29 mouse cellular contexts compared by ENCODE assay signal in the genomic region with DNA sequence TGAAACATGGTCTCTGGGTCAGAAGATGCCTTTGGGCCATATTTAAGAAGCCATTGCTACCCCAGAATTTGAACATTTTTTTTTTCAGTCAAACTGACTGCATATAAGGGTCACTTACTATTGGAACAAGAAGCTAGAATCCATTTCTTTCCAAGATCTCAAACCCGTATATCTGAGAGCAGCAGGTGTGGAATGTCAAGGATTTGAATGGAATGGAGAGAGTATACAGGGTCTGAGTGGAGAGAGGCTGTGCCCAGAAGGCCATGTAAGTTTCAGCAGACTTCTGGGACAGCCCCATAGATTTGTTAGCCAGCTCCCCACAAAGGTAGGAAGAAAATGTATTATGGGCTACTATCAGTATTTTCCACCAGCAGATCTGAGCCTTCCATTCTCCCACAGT. TPM values are rescaled to one million over a fixed set of nuclear protein-coding genes. Genes with fewer than 3 reads are reported as not detected.
DNase-seq lines count a peak whose midpoint lies in the region; ATAC-seq and TF ChIP-seq lines count a peak whose summit lies in the region.
"Had no signal": no experiment of that assay in that cellular context is flagged by ENCODE, and none has a peak within 500 bp of the region (broad histone marks: within the 10 kb centered on the region; RNA-seq: fewer than 3 reads in every experiment).

No protein-coding gene starts in this region.

- intact Hi-C loops in heart, postnatal 25 days (cut with DNase I), result no loop called here

- 0 out of 2 replicates have a peak overlapping the region, but pooled peaks have one; percentile 7 for H3K27ac ChIP-seq in heart, embryonic 15.5 days
- H3K27ac ChIP-seq in limb, embryonic 12.5 days, result 0 out of 2 replicates have a peak overlapping the region, but pooled peaks have one; percentile 23
- no peak overlapping the region for H3K27ac ChIP-seq in limb, embryonic 10.5 days
- no peak overlapping the region for H3K27ac ChIP-seq in lung, postnatal 0 days (ENCODE audit: low read length)
- no peak overlapping the region for H3K27ac ChIP-seq in intestine, embryonic 16.5 days (ENCODE audit: low read length)
- H3K27ac ChIP-seq: embryonic facial prominence, embryonic 10.5 days; embryonic facial prominence, embryonic 13.5 days; forebrain, embryonic 12.5 days; forebrain, embryonic 15.5 days; heart, embryonic 10.5 days; hindbrain, embryonic 10.5 days; hindbrain, embryonic 13.5 days had no signal

- H3K4me1 ChIP-seq in heart, embryonic 15.5 days (replicated peaks), result peaks cover 26% of the 10 kb centered on the region
- 0 out of 2 replicates have a peak, but pooled peaks cover 3% of the 10 kb centered on the region for H3K4me1 ChIP-seq in limb, embryonic 12.5 days (replicated peaks)
- H3K4me1 ChIP-seq in limb, embryonic 10.5 days, result no peaks in the 10 kb centered on the region; the same call in 1 of the 2 replicates
- no peaks in the 10 kb centered on the region for H3K4me1 ChIP-seq in lung, postnatal 0 days (ENCODE audit: insufficient read depth, low read depth, low read length)
- no peaks in the 10 kb centered on the region; the same call in 1 of the 2 replicates for H3K4me1 ChIP-seq in intestine, embryonic 16.5 days (ENCODE audit: control insufficient read depth, insufficient read depth, low read length)
- H3K4me1 ChIP-seq: hindbrain, embryonic 10.5 days; hindbrain, embryonic 13.5 days had no signal

- no peak for DNase-seq in heart, postnatal 25 days (ENCODE audit: low spot score)
- DNase-seq in limb, embryonic 10.5 days (ENCODE audit: low spot score), result no peak
- peak; percentile 40 for DNase-seq in lung, postnatal 0 days (ENCODE audit: low spot score)
- no peak for DNase-seq in lung, postnatal 36 days
- DNase-seq: adrenal gland, adult 2 months; adrenal gland, postnatal 14 days; B cell, adult 2 months; cerebellum, adult 11-12 months; cerebellum, adult 8-10 months; cerebellum, postnatal 10 days; cerebellum, postnatal 36 days; embryo, embryonic 11 days; gastrocnemius, postnatal 25 days; heart, adult 18-20 months; heart, postnatal 14 days had no signal

- no peak overlapping the region for H3K9ac ChIP-seq in heart, embryonic 15.5 days
- H3K9ac ChIP-seq in limb, embryonic 12.5 days (replicated peaks), result no peak overlapping the region
- H3K9ac ChIP-seq in lung, postnatal 0 days (replicated peaks; ENCODE audit: low read depth), result no peak overlapping the region
- no peak overlapping the region for H3K9ac ChIP-seq in intestine, embryonic 16.5 days (ENCODE audit: low read depth, low read length)
- H3K9ac ChIP-seq: embryonic facial prominence, embryonic 13.5 days; forebrain, embryonic 12.5 days; forebrain, embryonic 15.5 days; hindbrain, embryonic 13.5 days had no signal

- H3K4me2 ChIP-seq in heart, embryonic 15.5 days, result no peak overlapping the region
- no peak overlapping the region for H3K4me2 ChIP-seq in limb, embryonic 12.5 days
- H3K4me2 ChIP-seq in lung, postnatal 0 days (replicated peaks; ENCODE audit: low read depth, low read length), result no peak overlapping the region
- H3K4me2 ChIP-seq in intestine, embryonic 16.5 days (ENCODE audit: low read depth, low read length), result no peak overlapping the region
- H3K4me2 ChIP-seq: embryonic facial prominence, embryonic 13.5 days; forebrain, embryonic 12.5 days; forebrain, embryonic 15.5 days; hindbrain, embryonic 13.5 days had no signal

- H3K27me3 ChIP-seq in heart, embryonic 15.5 days, result no peaks in the 10 kb centered on the region
- H3K27me3 ChIP-seq in limb, embryonic 12.5 days, result no peaks in the 10 kb centered on the region
- no peaks in the 10 kb centered on the region for H3K27me3 ChIP-seq in limb, embryonic 10.5 days (ENCODE audit: low read depth, poor library complexity, severe bottlenecking)
- no peaks in the 10 kb centered on the region for H3K27me3 ChIP-seq in lung, postnatal 0 days (replicated peaks; ENCODE audit: insufficient read depth, low read length)
- H3K27me3 ChIP-seq in intestine, embryonic 16.5 days (replicated peaks; ENCODE audit: control insufficient read depth, insufficient read depth, low read length), result no peaks in the 10 kb centered on the region
- H3K27me3 ChIP-seq: CH12.LX; embryonic facial prominence, embryonic 13.5 days; forebrain, embryonic 12.5 days; forebrain, embryonic 15.5 days; hindbrain, embryonic 13.5 days had no signal

- peaks cover 6% of the 10 kb centered on the region; the same call in 1 of the 2 replicates for H3K36me3 ChIP-seq in heart, embryonic 15.5 days
- H3K36me3 ChIP-seq in limb, embryonic 12.5 days, result no peaks in the 10 kb centered on the region
- H3K36me3 ChIP-seq in limb, embryonic 10.5 days, result no peaks in the 10 kb centered on the region
- no peaks in the 10 kb centered on the region for H3K36me3 ChIP-seq in lung, postnatal 0 days (ENCODE audit: insufficient read depth, low read length)
- H3K36me3 ChIP-seq in intestine, embryonic 16.5 days (ENCODE audit: control insufficient read depth, insufficient read depth, low read length), result no peaks in the 10 kb centered on the region
- H3K36me3 ChIP-seq: embryonic facial prominence, embryonic 10.5 days; embryonic facial prominence, embryonic 13.5 days; forebrain, embryonic 12.5 days; forebrain, embryonic 15.5 days; G1E; heart, embryonic 10.5 days; hindbrain, embryonic 10.5 days; hindbrain, embryonic 13.5 days had no signal

- no peak for ATAC-seq in heart, embryonic 15.5 days (replicated peaks; ENCODE audit: insufficient number of reproducible peaks, insufficient read depth, low FRiP score, low read depth)
- no peak for ATAC-seq in limb, embryonic 12.5 days (ENCODE audit: insufficient number of reproducible peaks, insufficient read depth, low FRiP score, low TSS enrichment, low read depth)
- no peak for ATAC-seq in lung, postnatal 0 days
- ATAC-seq in intestine, embryonic 16.5 days, result no peak
- ATAC-seq: hindbrain, embryonic 16.5 days had no signal

- peak; percentile 18; the same call in 1 of the 2 replicates for TF ChIP-seq EP300 in lung, postnatal 0 days (IDR thresholded peaks at IDR 0.05)

- H3K4me3 ChIP-seq in heart, embryonic 15.5 days, result no peak overlapping the region
- no peak overlapping the region for H3K4me3 ChIP-seq in limb, embryonic 12.5 days (replicated peaks)
- H3K4me3 ChIP-seq in limb, embryonic 10.5 days, result no peak overlapping the region
- no peak overlapping the region for H3K4me3 ChIP-seq in lung, postnatal 0 days (ENCODE audit: low read depth, low read length)
- H3K4me3 ChIP-seq in intestine, embryonic 16.5 days (ENCODE audit: low read length), result no peak overlapping the region
- H3K4me3 ChIP-seq: embryonic facial prominence, embryonic 10.5 days; embryonic facial prominence, embryonic 13.5 days; erythroblast, embryonic 14.5 days; forebrain, embryonic 12.5 days; forebrain, embryonic 15.5 days; heart, embryonic 10.5 days; hindbrain, embryonic 10.5 days; hindbrain, embryonic 13.5 days had no signal

- WGBS in heart, embryonic 15.5 days, result 35% methylated on average over 1 of the region's 1 CpGs
- WGBS in limb, embryonic 12.5 days, result 67% methylated on average over 1 of the region's 1 CpGs
- 87% methylated on average over 1 of the region's 1 CpGs for WGBS in limb, embryonic 10.5 days
- 47% methylated on average over 1 of the region's 1 CpGs for WGBS in lung, postnatal 0 days
- 46% methylated on average over 1 of the region's 1 CpGs for WGBS in intestine, embryonic 16.5 days

- no peaks in the 10 kb centered on the region for H3K9me3 ChIP-seq in heart, embryonic 15.5 days (replicated peaks)
- H3K9me3 ChIP-seq in limb, embryonic 12.5 days, result no peaks in the 10 kb centered on the region
- no peaks in the 10 kb centered on the region for H3K9me3 ChIP-seq in limb, embryonic 10.5 days (replicated peaks)
- H3K9me3 ChIP-seq in lung, postnatal 0 days (ENCODE audit: low read length), result no peaks in the 10 kb centered on the region
- no peaks in the 10 kb centered on the region for H3K9me3 ChIP-seq in intestine, embryonic 16.5 days (ENCODE audit: control insufficient read depth, low read length)
- H3K9me3 ChIP-seq: embryonic facial prominence, embryonic 10.5 days; embryonic facial prominence, embryonic 13.5 days; forebrain, embryonic 12.5 days; forebrain, embryonic 15.5 days; G1E; heart, embryonic 10.5 days; hindbrain, embryonic 10.5 days; hindbrain, embryonic 13.5 days had no signal

- no peak for TF ChIP-seq CTCF in lung, postnatal 0 days (IDR thresholded peaks at IDR 0.05)

RNA-seq across cellular contexts. Expression of a gene that starts 11.5 kb away (rescaled TPM):
- 0.47 and 0.58 TPM in 2 replicates for polyA plus RNA-seq in heart, embryonic 15.5 days (2015; fragmentation: Nextera tagmentation; extraction: Ambion mirVana)
- total RNA-seq in heart, postnatal 25 days (2021), result 1 to 10 TPM; 1.3 to 1.8 TPM
- 0.19 TPM in 1 of 2 replicates, not detected in the other for polyA plus RNA-seq in limb, embryonic 12.5 days (2016; fragmentation: Nextera tagmentation; extraction: Ambion mirVana)
- not detected in 2 replicates for polyA plus RNA-seq in limb, embryonic 10.5 days (2016; fragmentation: Nextera tagmentation; extraction: Ambion mirVana)
- 0.07 and 0.12 TPM in 2 replicates for polyA plus RNA-seq in lung, postnatal 0 days (2015; fragmentation: Nextera tagmentation; extraction: Ambion mirVana)
- 0.17 TPM in 1 of 2 replicates, not detected in the other for polyA plus RNA-seq in intestine, embryonic 16.5 days (2015; fragmentation: Nextera tagmentation; extraction: Ambion mirVana)
- total RNA-seq: adrenal gland, adult 2 months; adrenal gland, postnatal 14 days had no signal
- polyA plus RNA-seq: adrenal gland, adult 2 months; embryonic facial prominence, embryonic 10.5 days; embryonic facial prominence, embryonic 13.5 days; erythroblast, embryonic 14.5 days; forebrain, embryonic 12.5 days; G1E; heart, embryonic 10.5 days; hindbrain, embryonic 10.5 days had no signal

RNA-seq across cellular contexts. Expression of a gene that starts 13.8 kb away (rescaled TPM):
- polyA plus RNA-seq in heart, embryonic 15.5 days (2015; fragmentation: Nextera tagmentation; extraction: Ambion mirVana), result 13.8 and 16.0 TPM in 2 replicates
- 10 to 100 TPM; 62.6 to 64.4 TPM for total RNA-seq in heart, postnatal 25 days (2021)
- 0.63 and 0.71 TPM in 2 replicates for polyA plus RNA-seq in limb, embryonic 12.5 days (2016; fragmentation: Nextera tagmentation; extraction: Ambion mirVana)
- 0.06 and 0.15 TPM in 2 replicates for polyA plus RNA-seq in limb, embryonic 10.5 days (2016; fragmentation: Nextera tagmentation; extraction: Ambion mirVana)
- 0.14 and 0.20 TPM in 2 replicates for polyA plus RNA-seq in lung, postnatal 0 days (2015; fragmentation: Nextera tagmentation; extraction: Ambion mirVana)
- polyA plus RNA-seq in intestine, embryonic 16.5 days (2015; fragmentation: Nextera tagmentation; extraction: Ambion mirVana), result 0.15 and 0.18 TPM in 2 replicates
- polyA plus RNA-seq: erythroblast, embryonic 14.5 days had no signal

Comparison
In these comparisons a context has a peak if more than half of its experiments do, and no peak if none do; other contexts are left out.
1. H3K27ac ChIP-seq: peak in heart, embryonic 15.5 days (single experiment) and limb, embryonic 12.5 days (single experiment); none in limb, embryonic 10.5 days (single experiment), lung, postnatal 0 days (single experiment) and intestine, embryonic 16.5 days (single experiment).